Mouse (Mus musculus) midbrain, embryonic 15.5 days (tissue): ENCODE data around the gene Hoxb13. TPM values are rescaled to one million over a fixed set of nuclear protein-coding genes. Genes with fewer than 3 reads are reported as not detected.

Experiments used
- ATAC-seq: fragments of 200-750 bp; cut with Nextera tagmentation; replicated peaks from 2 replicates; pipeline ENCODE4 v1.8.0; 2017; ENCODE audit warnings: moderate TSS enrichment
- H3K27ac ChIP-seq: fragments of 300-500 bp; sonication (generic); 2 replicates; pipeline ENCODE4 v1.5.1; 2015; ENCODE audit warnings: mild to moderate bottlenecking, inconsistent platforms
- H3K27me3 ChIP-seq: fragments of 300-500 bp; sonication (generic); replicated peaks from 2 replicates; pipeline ENCODE4 v1.6.1; 2015; ENCODE audit warnings: inconsistent platforms
- H3K36me3 ChIP-seq: fragments of 300-500 bp; sonication (generic); replicated peaks from 2 replicates; pipeline ENCODE4 v1.6.1; 2015; ENCODE audit warnings: inconsistent platforms
- H3K4me1 ChIP-seq: fragments of 300-500 bp; sonication (generic); 2 replicates; pipeline ENCODE4 v1.6.1; 2015; ENCODE audit warnings: inconsistent platforms
- H3K4me2 ChIP-seq: fragments of 300-500 bp; sonication (generic); 2 replicates; pipeline ENCODE4 v1.6.1; 2015; ENCODE audit warnings: inconsistent platforms, mild to moderate bottlenecking, moderate library complexity
- H3K4me3 ChIP-seq: fragments of 300-500 bp; sonication (generic); 2 replicates; pipeline ENCODE4 v1.5.1; 2015; ENCODE audit warnings: mild to moderate bottlenecking, inconsistent platforms
- H3K9ac ChIP-seq: fragments of 300-500 bp; sonication (generic); 2 replicates; pipeline ENCODE4 v1.6.1; 2015; ENCODE audit warnings: mild to moderate bottlenecking, inconsistent platforms
- H3K9me3 ChIP-seq: fragments of 300-500 bp; sonication (generic); 2 replicates; pipeline ENCODE4 v1.6.1; 2016; ENCODE audit warnings: inconsistent platforms
- WGBS: fragments of 180-500 bp; shearing (Covaris S2); methylation state at CpG from one replicate; pipeline ENCODE4 v1.1.7; 2015; ENCODE audit warnings: mixed read lengths; 5-methylcytosine and 5-hydroxymethylcytosine counted together
- polyA plus RNA-seq: library from polyadenylated mRNA; unstranded; fragments of >200 nt; fragmentation: Nextera tagmentation; extraction: Ambion mirVana; gene quantifications from 2 replicates; pipeline ENCODE4 v1.2.1, GENCODE M21; 2015

Hoxb13 gene
- polyA plus RNA-seq, 1 experiment from 2014 or later, result not detected

- no peaks in the 10 kb centered on the region for H3K36me3 ChIP-seq
- H3K9me3 ChIP-seq, result no peaks in the 10 kb centered on the region
- H3K4me2 ChIP-seq, result no peak overlapping the region
- peaks cover 100% of the 10 kb centered on the region for H3K27me3 ChIP-seq
- H3K9ac ChIP-seq, result no peak overlapping the region
- H3K4me1 ChIP-seq, result peaks cover 3% of the 10 kb centered on the region; the same call in 1 of the 2 replicates
- no peak overlapping the region for H3K27ac ChIP-seq
- no peak overlapping the region for H3K4me3 ChIP-seq
- no peak for ATAC-seq
- WGBS, result 5% methylated on average over 11 of the region's 11 CpGs
Observed at GRCm38 (mm10) chr11:96194961-96195640, 985 bp downstream of the Hoxb13 start.

- Histone ChIP-seq H3K27me3 (peaks cover 100% of the 10 kb centered on the region), H3K4me3 (no peak overlapping the region), H3K9ac (no peak overlapping the region), H3K9me3 (no peaks in the 10 kb centered on the region), H3K27ac (no peak overlapping the region), H3K4me2 (no peak overlapping the region), H3K36me3 (no peaks in the 10 kb centered on the region), H3K4me1 (peaks cover 3% of the 10 kb centered on the region; the same call in 1 of the 2 replicates)
- ATAC-seq, result no peak
- WGBS, result 1% methylated on average over 20 of the region's 20 CpGs
Observed at GRCm38 (mm10) chr11:96195769-96196280, 1.7 kb downstream of the Hoxb13 start.

- H3K9ac ChIP-seq, result no peak overlapping the region
- H3K27ac ChIP-seq, result no peak overlapping the region
- no peak for ATAC-seq
Observed at GRCm38 (mm10) chr11:96198642-96199041, 4.5 kb downstream of the Hoxb13 start.

GRCm38 (mm10) chr11:96199181-96200086, 5.3 kb downstream of the Hoxb13 start:
- WGBS, result 2% methylated on average over 22 of the region's 22 CpGs
- ATAC-seq, result no peak
- no peak overlapping the region for H3K4me2 ChIP-seq
- H3K27me3 ChIP-seq, result peaks cover 99% of the 10 kb centered on the region
- no peaks in the 10 kb centered on the region; the same call in 1 of the 2 replicates for H3K4me1 ChIP-seq
- H3K9ac ChIP-seq, result no peak overlapping the region
- no peaks in the 10 kb centered on the region for H3K36me3 ChIP-seq
- H3K4me3 ChIP-seq, result no peak overlapping the region
- H3K9me3 ChIP-seq, result no peaks in the 10 kb centered on the region
- no peak overlapping the region for H3K27ac ChIP-seq

More at GRCm38 (mm10) chr11:96198642-96199041, 4.5 kb downstream of the Hoxb13 start:
- Histone ChIP-seq H3K4me3 (no peak overlapping the region), H3K4me2 (no peak overlapping the region), H3K36me3 (no peaks in the 10 kb centered on the region), H3K9me3 (no peaks in the 10 kb centered on the region), H3K27me3 (peaks cover 99% of the 10 kb centered on the region), H3K4me1 (peaks cover 3% of the 10 kb centered on the region; the same call in 1 of the 2 replicates)
- under 1% methylated on average over 12 of the region's 12 CpGs for WGBS

- no peaks in the 10 kb centered on the region for H3K4me1 ChIP-seq
- ATAC-seq, result no peak
- under 1% methylated on average over 14 of the region's 14 CpGs for WGBS
Observed at GRCm38 (mm10) chr11:96200183-96200655, 6.1 kb downstream of the Hoxb13 start.

GRCm38 (mm10) chr11:96201741-96202140, 7.6 kb downstream of the Hoxb13 start:
- no peaks in the 10 kb centered on the region for H3K36me3 ChIP-seq
- H3K9me3 ChIP-seq, result no peaks in the 10 kb centered on the region
- H3K4me2 ChIP-seq, result no peak overlapping the region
- H3K27ac ChIP-seq, result no peak overlapping the region
- no peak for ATAC-seq
- no peak overlapping the region for H3K9ac ChIP-seq
- H3K27me3 ChIP-seq, result peaks cover 98% of the 10 kb centered on the region
- no peaks in the 10 kb centered on the region for H3K4me1 ChIP-seq
- H3K4me3 ChIP-seq, result no peak overlapping the region

More at GRCm38 (mm10) chr11:96200183-96200655, 6.1 kb downstream of the Hoxb13 start:
- Histone ChIP-seq H3K27me3 (peaks cover 99% of the 10 kb centered on the region), H3K4me3 (no peak overlapping the region), H3K4me2 (no peak overlapping the region), H3K9ac (no peak overlapping the region), H3K9me3 (no peaks in the 10 kb centered on the region), H3K27ac (no peak overlapping the region), H3K36me3 (no peaks in the 10 kb centered on the region)

- Histone ChIP-seq H3K4me3 (no peak overlapping the region), H3K27me3 (peaks cover 98% of the 10 kb centered on the region), H3K4me1 (no peaks in the 10 kb centered on the region), H3K36me3 (no peaks in the 10 kb centered on the region), H3K27ac (no peak overlapping the region), H3K9me3 (no peaks in the 10 kb centered on the region), H3K4me2 (no peak overlapping the region), H3K9ac (no peak overlapping the region)
- no peak for ATAC-seq
- 2% methylated on average over 14 of the region's 14 CpGs for WGBS
Observed at GRCm38 (mm10) chr11:96202401-96203081, 8.4 kb downstream of the Hoxb13 start.

- Histone ChIP-seq H3K9ac (no peak overlapping the region), H3K27me3 (peaks cover 98% of the 10 kb centered on the region), H3K4me2 (no peak overlapping the region), H3K4me1 (no peaks in the 10 kb centered on the region), H3K9me3 (no peaks in the 10 kb centered on the region), H3K4me3 (no peak overlapping the region), H3K27ac (no peak overlapping the region), H3K36me3 (no peaks in the 10 kb centered on the region)
- no peak for ATAC-seq
- WGBS, result under 1% methylated on average over 37 of the region's 37 CpGs
Observed at GRCm38 (mm10) chr11:96203182-96203788, 9.2 kb downstream of the Hoxb13 start.

DNA sequence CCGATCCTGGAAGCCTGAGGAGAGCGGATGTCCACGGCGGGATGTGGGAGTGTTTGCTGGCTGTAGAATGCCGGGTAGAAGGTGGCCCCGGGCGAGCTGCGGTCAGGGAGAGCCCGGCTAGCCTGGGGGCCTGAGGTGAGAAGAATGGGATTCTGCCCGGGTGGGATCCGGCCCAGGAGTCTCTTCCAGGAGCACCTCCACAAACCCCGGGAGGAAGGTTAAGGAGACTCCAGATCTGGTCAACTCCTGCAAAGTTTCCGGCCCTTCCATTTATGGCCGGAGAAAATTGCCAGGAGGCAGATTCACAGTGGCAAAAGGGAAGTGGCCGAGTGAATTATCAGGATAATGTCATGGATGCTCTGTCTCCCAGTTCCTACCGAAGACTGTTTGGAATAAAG, 9.7 kb downstream of the Hoxb13 start:
- Histone ChIP-seq H3K9ac (no peak overlapping the region), H3K4me1 (no peaks in the 10 kb centered on the region), H3K36me3 (no peaks in the 10 kb centered on the region), H3K4me2 (no peak overlapping the region), H3K27ac (no peak overlapping the region), H3K27me3 (peaks cover 98% of the 10 kb centered on the region), H3K4me3 (no peak overlapping the region), H3K9me3 (no peaks in the 10 kb centered on the region)
- ATAC-seq, result no peak
- under 1% methylated on average over 16 of the region's 16 CpGs for WGBS

DNA sequence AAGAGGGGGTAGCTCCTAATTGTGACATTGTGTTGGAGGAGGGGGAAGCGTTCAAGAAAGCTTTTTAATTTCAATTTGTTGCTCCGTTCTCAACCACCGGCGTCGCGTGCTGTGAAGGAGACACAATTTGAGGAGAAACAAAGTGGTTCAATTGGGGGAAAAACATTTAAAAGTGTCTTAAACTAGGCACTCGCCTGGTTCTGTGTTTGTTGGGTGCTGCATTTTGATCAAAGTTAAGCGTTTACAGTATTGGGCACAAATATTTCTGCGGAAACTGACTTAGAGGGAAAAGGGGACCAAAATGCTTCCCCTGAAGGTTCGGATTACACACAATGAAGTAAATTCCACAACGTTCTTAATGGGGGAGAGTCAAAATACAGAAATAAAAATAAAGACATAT, 10.2 kb downstream of the Hoxb13 start:
- peaks cover 98% of the 10 kb centered on the region for H3K27me3 ChIP-seq
- no peak for ATAC-seq
- no peak overlapping the region for H3K27ac ChIP-seq
- under 1% methylated on average over 11 of the region's 11 CpGs for WGBS
- no peaks in the 10 kb centered on the region for H3K36me3 ChIP-seq
- no peaks in the 10 kb centered on the region for H3K4me1 ChIP-seq
- no peaks in the 10 kb centered on the region for H3K9me3 ChIP-seq
- H3K4me3 ChIP-seq, result no peak overlapping the region
- no peak overlapping the region for H3K9ac ChIP-seq
- no peak overlapping the region for H3K4me2 ChIP-seq

- 5% methylated on average over 15 of the region's 15 CpGs for whole genome bisulfite sequencing
- Histone ChIP-seq H3K27ac (no peak overlapping the region), H3K4me1 (no peaks in the 10 kb centered on the region)
Observed at GRCm38 (mm10) chr11:96205426-96206131, 11.5 kb downstream of the Hoxb13 start.

More at GRCm38 (mm10) chr11:96205426-96206131, 11.5 kb downstream of the Hoxb13 start:
- no peak overlapping the region for H3K9ac ChIP-seq
- H3K36me3 ChIP-seq, result no peaks in the 10 kb centered on the region
- no peak for ATAC-seq
- no peak overlapping the region for H3K4me2 ChIP-seq
- no peaks in the 10 kb centered on the region for H3K9me3 ChIP-seq
- H3K27me3 ChIP-seq, result peaks cover 90% of the 10 kb centered on the region
- H3K4me3 ChIP-seq, result no peak overlapping the region
